Mouse (Mus musculus) stomach, embryonic 16.5 days (tissue): ENCODE results near the gene Nfe2l3. TPM values are rescaled to one million over a fixed set of nuclear protein-coding genes. Genes with fewer than 3 reads are reported as not detected.
"Not testable (repeated sequence)": the region's sequence is repeated elsewhere in the genome, so short reads cannot be mapped to it uniquely, and the experiment has no call there.

Source experiments
- ATAC-seq: fragments of 200-750 bp; cut with Nextera tagmentation; 2 replicates; pipeline ENCODE4 v1.8.0; 2017; ENCODE audit warnings: moderate number of reproducible peaks, moderate TSS enrichment; ENCODE audit not compliant: insufficient read depth, low FRiP score
- H3K27ac ChIP-seq: fragments of 300-500 bp; sonication (generic); 2 replicates; pipeline ENCODE4 v1.5.1; 2014; ENCODE audit warnings: low read length
- H3K27me3 ChIP-seq: fragments of 300-500 bp; sonication (generic); 2 replicates; pipeline ENCODE4 v1.6.1; 2014; ENCODE audit warnings: low read length, control low read depth, mixed read lengths; ENCODE audit not compliant: control insufficient read depth, insufficient read depth
- H3K36me3 ChIP-seq: fragments of 300-500 bp; sonication (generic); 2 replicates; pipeline ENCODE4 v1.6.1; 2014; ENCODE audit warnings: low read length; ENCODE audit not compliant: control insufficient read depth, insufficient read depth
- H3K4me1 ChIP-seq: fragments of 300-500 bp; sonication (generic); 2 replicates; pipeline ENCODE4 v1.6.1; 2014; ENCODE audit warnings: low read length, control low read depth, mixed read lengths; ENCODE audit not compliant: control insufficient read depth, insufficient read depth
- H3K4me2 ChIP-seq: fragments of 300-500 bp; sonication (generic); 2 replicates; pipeline ENCODE4 v1.6.1; 2014; ENCODE audit warnings: low read depth, low read length, mixed read lengths
- H3K4me3 ChIP-seq: fragments of 300-500 bp; sonication (generic); replicated peaks from 2 replicates; pipeline ENCODE4 v1.5.1; 2014; ENCODE audit warnings: mild to moderate bottlenecking, low read length
- H3K9ac ChIP-seq: fragments of 300-500 bp; sonication (generic); 2 replicates; pipeline ENCODE4 v1.6.1; 2014; ENCODE audit warnings: low read length
- H3K9me3 ChIP-seq: fragments of 300-500 bp; sonication (generic); replicated peaks from 2 replicates; pipeline ENCODE4 v1.6.1; 2016; ENCODE audit warnings: low read length, control low read depth; ENCODE audit not compliant: control insufficient read depth
- WGBS: fragments of 180-500 bp; shearing (Covaris S2); extraction: QIAGEN DNeasy Blood & Tissue Kit; methylation state at CpG from one replicate; pipeline ENCODE4 v1.1.7; 2014; 5-methylcytosine and 5-hydroxymethylcytosine counted together
- polyA plus RNA-seq: library from polyadenylated mRNA; unstranded; fragments of >200 nt; fragmentation: Nextera tagmentation; extraction: Ambion mirVana; gene quantifications from 2 replicates; pipeline ENCODE4 v1.2.1, GENCODE M21; 2015

The Nfe2l3 gene
- polyA plus RNA-seq, 1 experiment from 2014 or later, result 7.0 TPM

GRCm38 (mm10) chr6:51471782-51472181 lies 39.3 kb downstream of the Nfe2l3 start:
- H3K27ac ChIP-seq, result no peak overlapping the region

GRCm38 (mm10) chr6:51472213-51472612 lies 39.7 kb downstream of the Nfe2l3 start:
- 30% methylated on average over 4 of the region's 4 CpGs for WGBS
- H3K27me3 ChIP-seq, result no peaks in the 10 kb centered on the region
- H3K27ac ChIP-seq, result no peak overlapping the region
- H3K4me2 ChIP-seq, result peak overlapping the region; percentile 69
- peak overlapping the region; percentile 98 for H3K4me3 ChIP-seq
- H3K4me1 ChIP-seq, result peaks cover 12% of the 10 kb centered on the region; the same call in 1 of the 2 replicates
- no peaks in the 10 kb centered on the region for H3K9me3 ChIP-seq
- peak overlapping the region; percentile 66 for H3K9ac ChIP-seq
- no peak for ATAC-seq
- H3K36me3 ChIP-seq, result peaks cover 18% of the 10 kb centered on the region; the same call in 1 of the 2 replicates

More at GRCm38 (mm10) chr6:51471782-51472181, 39.3 kb downstream of the Nfe2l3 start:
- peaks cover 15% of the 10 kb centered on the region for H3K4me1 ChIP-seq
- peak overlapping the region; percentile 69 for H3K4me2 ChIP-seq
- 9% methylated on average over 3 of the region's 3 CpGs for WGBS
- H3K36me3 ChIP-seq, result peaks cover 18% of the 10 kb centered on the region; the same call in 1 of the 2 replicates
- ATAC-seq, result no peak
- peak overlapping the region; percentile 66 for H3K9ac ChIP-seq
- H3K27me3 ChIP-seq, result no peaks in the 10 kb centered on the region
- peak overlapping the region; percentile 98 for H3K4me3 ChIP-seq
- no peaks in the 10 kb centered on the region for H3K9me3 ChIP-seq

GRCm38 (mm10) chr6:51479136-51479731 lies 46.8 kb downstream of the Nfe2l3 start:
- Histone ChIP-seq H3K9me3 (no peaks in the 10 kb centered on the region), H3K27me3 (no peaks in the 10 kb centered on the region), H3K4me2 (no peak overlapping the region), H3K4me1 (no peaks in the 10 kb centered on the region), H3K9ac (no peak overlapping the region), H3K36me3 (peaks cover 42% of the 10 kb centered on the region), H3K27ac (no peak overlapping the region), H3K4me3 (no peak overlapping the region)
- 89% methylated on average over 4 of the region's 4 CpGs for WGBS
- no peak for ATAC-seq

DNA sequence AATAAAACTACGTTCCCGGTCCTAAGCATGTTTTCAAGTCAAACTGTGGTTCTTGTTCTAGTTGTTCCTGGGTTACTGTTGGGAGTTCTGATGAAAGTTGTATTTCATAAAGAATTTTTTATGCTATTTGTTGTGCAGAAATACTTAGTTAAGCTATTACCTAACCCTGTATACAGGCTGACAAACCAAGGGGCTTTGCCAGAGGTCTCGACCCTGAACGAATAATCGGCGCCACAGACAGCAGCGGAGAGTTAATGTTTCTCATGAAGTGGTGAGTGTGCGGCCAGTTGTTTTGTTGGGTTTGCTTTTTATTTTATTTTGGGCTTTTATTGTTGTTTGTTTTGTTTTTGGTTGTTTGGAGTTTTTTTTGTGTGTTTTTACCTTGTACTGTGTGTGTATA lies 49.1 kb downstream of the Nfe2l3 start:
- Histone ChIP-seq H3K9me3 (no peaks in the 10 kb centered on the region), H3K27me3 (no peaks in the 10 kb centered on the region), H3K9ac (no peak overlapping the region), H3K4me2 (no peak overlapping the region), H3K4me1 (no peaks in the 10 kb centered on the region), H3K4me3 (no peak overlapping the region), H3K36me3 (peaks cover 32% of the 10 kb centered on the region), H3K27ac (no peak overlapping the region)
- WGBS, result 93% methylated on average over 8 of the region's 8 CpGs
- ATAC-seq, result no peak

DNA sequence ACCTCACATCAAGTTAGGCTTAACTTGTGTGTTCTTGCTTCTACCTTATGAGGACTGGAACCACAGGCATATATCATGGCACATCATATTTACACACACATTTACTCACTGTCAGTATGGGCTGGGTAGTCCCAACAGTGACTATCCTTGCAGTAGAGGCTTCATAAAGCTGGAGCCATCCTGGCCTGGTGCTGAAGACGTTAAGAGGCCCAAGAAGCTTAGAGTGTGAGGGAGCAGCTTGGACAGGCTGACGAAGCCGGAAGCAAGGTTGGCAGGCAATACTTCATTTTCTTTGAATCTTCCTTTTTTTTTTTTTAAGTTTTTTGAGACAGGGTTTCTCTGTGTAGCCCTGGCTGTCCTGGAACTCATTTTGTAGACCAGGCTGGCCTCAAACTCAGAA lies 51.4 kb downstream of the Nfe2l3 start:
- no peak overlapping the region for H3K4me2 ChIP-seq
- no peaks in the 10 kb centered on the region for H3K4me1 ChIP-seq
- H3K36me3 ChIP-seq, result peaks cover 25% of the 10 kb centered on the region
- no peak overlapping the region for H3K9ac ChIP-seq
- no peak overlapping the region for H3K27ac ChIP-seq
- WGBS, result 90% methylated on average over 3 of the region's 3 CpGs
- peaks cover 4% of the 10 kb centered on the region; the same call in 1 of the 2 replicates for H3K9me3 ChIP-seq
- no peak overlapping the region for H3K4me3 ChIP-seq
- ATAC-seq, result no peak
- no peaks in the 10 kb centered on the region for H3K27me3 ChIP-seq

DNA sequence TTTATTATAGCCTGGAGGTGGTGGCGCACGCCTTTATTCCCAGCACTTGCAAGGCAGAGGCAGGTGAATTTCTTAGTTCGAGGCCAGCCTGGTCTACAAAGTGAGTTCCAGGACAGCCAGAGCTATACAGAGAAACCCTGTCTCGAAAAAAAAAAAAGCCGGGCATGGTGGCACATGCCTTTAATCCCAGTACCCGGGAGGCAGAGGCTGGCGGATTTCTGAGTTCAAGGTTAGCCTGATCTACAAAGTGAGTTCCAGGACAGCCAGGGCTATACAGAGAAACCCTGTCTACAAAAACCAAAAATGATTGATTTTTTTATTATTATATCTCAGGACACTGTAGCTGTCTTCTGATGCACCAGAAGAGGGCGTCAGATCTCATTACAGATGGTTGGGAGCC lies 52.1 kb downstream of the Nfe2l3 start:
- 89% methylated on average over 8 of the region's 8 CpGs for WGBS
- not testable (repeated sequence) for H3K4me3 ChIP-seq, ATAC-seq, H3K9me3 ChIP-seq, H3K9ac ChIP-seq, H3K27ac ChIP-seq, H3K27me3 ChIP-seq, H3K4me2 ChIP-seq, H3K4me1 ChIP-seq
- peaks cover 20% of the 10 kb centered on the region for H3K36me3 ChIP-seq

- Histone ChIP-seq H3K27ac (no peak overlapping the region), H3K9ac (no peak overlapping the region), H3K4me2 (no peak overlapping the region), H3K27me3 (no peaks in the 10 kb centered on the region), H3K9me3 (peaks cover 4% of the 10 kb centered on the region; the same call in 1 of the 2 replicates), H3K4me1 (no peaks in the 10 kb centered on the region), H3K4me3 (no peak overlapping the region), H3K36me3 (peaks cover 10% of the 10 kb centered on the region)
- WGBS, result 57% methylated on average over 2 of the region's 2 CpGs
- no peak for ATAC-seq
Measured at GRCm38 (mm10) chr6:51485646-51486045, 53.2 kb downstream of the Nfe2l3 start.

- Histone ChIP-seq H3K4me2 (no peak overlapping the region), H3K27me3 (no peaks in the 10 kb centered on the region), H3K27ac (no peak overlapping the region), H3K9me3 (peaks cover 4% of the 10 kb centered on the region; the same call in 1 of the 2 replicates), H3K4me1 (no peaks in the 10 kb centered on the region), H3K36me3 (peaks cover 7% of the 10 kb centered on the region), H3K4me3 (no peak overlapping the region), H3K9ac (no peak overlapping the region)
- ATAC-seq, result no peak
- 36% methylated on average over 7 of the region's 7 CpGs for WGBS
Measured at GRCm38 (mm10) chr6:51486076-51486710, 53.7 kb downstream of the Nfe2l3 start.

GRCm38 (mm10) chr6:51486731-51487130 lies 54.3 kb downstream of the Nfe2l3 start:
- Histone ChIP-seq H3K4me1 (no peaks in the 10 kb centered on the region), H3K9me3 (peaks cover 4% of the 10 kb centered on the region; the same call in 1 of the 2 replicates), H3K27me3 (no peaks in the 10 kb centered on the region), H3K36me3 (peaks cover 7% of the 10 kb centered on the region), H3K4me2 (no peak overlapping the region), H3K9ac (no peak overlapping the region), H3K4me3 (no peak overlapping the region), H3K27ac (no peak overlapping the region)
- 86% methylated on average over 5 of the region's 5 CpGs for WGBS
- no peak for ATAC-seq
